Mouse (Mus musculus): ENCODE data around the gene Ifrd2.

GRCm38 (mm10) chr9:107566855-107567254, 20.6 kb upstream of the Ifrd2 start:
- TF ChIP-seq CTCF (IDR thresholded peaks at IDR 0.05 in 2 of 3, conservative IDR thresholded peaks at IDR 0.05 in 1 of 3; ENCODE audit: control insufficient read depth in 1 of 3, insufficient read depth in 1 of 3, low read depth in 2 of 3, low read length in 3 of 3, poor library complexity in 1 of 3, severe bottlenecking in 1 of 3) (no peak), MAFK (IDR thresholded peaks at IDR 0.05; ENCODE audit: borderline replicate concordance, low read depth, low read length) (no peak), MXI1 (IDR thresholded peaks at IDR 0.05; ENCODE audit: low read depth, low read length) (no peak), TCF12 (IDR thresholded peaks at IDR 0.05; ENCODE audit: low read depth, low read length) (no peak), GATA1 (IDR thresholded peaks at IDR 0.05; ENCODE audit: low read depth, low read length) (no peak), ZKSCAN1 (IDR thresholded peaks at IDR 0.05; ENCODE audit: low read depth, low read length) (no peak), UBTF (IDR thresholded peaks at IDR 0.05; ENCODE audit: borderline replicate concordance, insufficient read depth, low read depth, low read length) (no peak), BHLHE40 (IDR thresholded peaks at IDR 0.05; ENCODE audit: borderline replicate concordance, low read depth, low read length) (no peak)

All from MEL (cell line).